Mouse (Mus musculus): ENCODE data around the gene Gm9844.

DNA sequence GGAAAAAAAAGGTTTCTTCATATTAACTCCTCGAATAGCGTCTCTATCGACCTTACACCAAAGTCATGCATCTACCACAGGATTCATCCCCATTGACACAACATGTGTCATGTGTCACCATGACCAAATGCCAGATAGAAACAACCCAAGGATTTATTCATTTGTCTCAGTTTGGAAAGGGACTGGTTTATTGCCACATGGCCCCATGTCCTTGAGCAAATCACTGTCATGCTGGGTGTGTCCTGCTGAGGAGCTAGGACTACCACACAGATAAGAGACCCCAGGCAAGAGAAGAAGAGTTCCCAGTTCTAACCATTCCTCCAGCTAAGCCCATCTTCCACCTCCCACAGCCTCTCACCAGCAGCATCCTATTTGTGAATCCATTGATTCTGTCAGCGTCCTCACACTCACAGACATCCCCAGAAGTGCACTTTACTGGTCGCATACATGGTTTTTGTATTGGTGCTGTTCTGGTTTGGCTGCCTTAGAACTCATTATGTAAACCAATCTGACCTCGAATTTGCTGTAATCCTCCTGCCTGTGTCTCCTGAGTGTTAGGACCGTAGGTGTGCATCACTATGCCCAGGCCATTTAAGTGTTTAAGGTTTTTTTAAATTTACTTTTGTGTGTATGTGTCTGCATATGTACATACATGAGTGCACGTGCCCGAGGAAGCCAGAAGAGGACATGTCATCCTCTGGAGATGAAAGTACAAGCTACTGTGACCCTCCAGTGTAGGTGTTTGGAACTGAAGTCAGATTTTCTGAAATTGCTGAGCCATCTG, 20.6 kb downstream of the Gm9844 start:
- no peak for TF ChIP-seq POLR2A (IDR thresholded peaks at IDR 0.05; ENCODE audit: borderline replicate concordance, extremely low read depth, low read depth, low read length)
- no peak for TF ChIP-seq CTCF (IDR thresholded peaks at IDR 0.05; ENCODE audit: insufficient read depth, low read length)

Data from lung, adult 2 months (tissue).